Mouse (Mus musculus) liver, postnatal 0 days (tissue): Measurements from ENCODE around the gene Pip4k2c. TPM values are rescaled to one million over a fixed set of nuclear protein-coding genes. Genes with fewer than 3 reads are reported as not detected.

ENCODE experiments used
- ATAC-seq: fragments of 200-750 bp; cut with Nextera tagmentation; 2 replicates; pipeline ENCODE4 v1.8.0; 2017; ENCODE audit warnings: mild to moderate bottlenecking, moderate library complexity
- DNase-seq: peaks from one replicate; pipeline ENCODE4 v3.0.0-alpha.2; 2016
- H3K27ac ChIP-seq: fragments of 300-500 bp; sonication (generic); 2 replicates; pipeline ENCODE4 v1.5.1; 2014; ENCODE audit warnings: antibody characterized with exemption, moderate library complexity, mild to moderate bottlenecking, low read depth
- H3K27me3 ChIP-seq: fragments of 300-500 bp; sonication (generic); 2 replicates; pipeline ENCODE4 v1.6.1; 2014; ENCODE audit warnings: low read length, control low read depth, mixed read lengths; ENCODE audit not compliant: insufficient read depth
- H3K36me3 ChIP-seq: fragments of 300-500 bp; sonication (generic); replicated peaks from 2 replicates; pipeline ENCODE4 v1.6.1; 2014; ENCODE audit warnings: mild to moderate bottlenecking, control low read depth, low read length, moderate library complexity, mixed read lengths; ENCODE audit not compliant: insufficient read depth
- H3K4me1 ChIP-seq: fragments of 300-500 bp; sonication (generic); 2 replicates; pipeline ENCODE4 v1.6.1; 2014; ENCODE audit warnings: antibody characterized with exemption, mild to moderate bottlenecking, control low read depth; ENCODE audit not compliant: insufficient read depth
- H3K4me2 ChIP-seq: fragments of 300-500 bp; sonication (generic); 2 replicates; pipeline ENCODE4 v1.6.1; 2014; ENCODE audit warnings: low read depth, mild to moderate bottlenecking, low read length, moderate library complexity, mixed read lengths
- H3K4me3 ChIP-seq: fragments of 300-500 bp; sonication (generic); 2 replicates; pipeline ENCODE4 v1.5.1; 2014; ENCODE audit warnings: low read depth, low read length
- H3K9ac ChIP-seq: fragments of 300-500 bp; sonication (generic); replicated peaks from 2 replicates; pipeline ENCODE4 v1.6.1; 2014; ENCODE audit warnings: mild to moderate bottlenecking, moderate library complexity
- H3K9me3 ChIP-seq: fragments of 300-500 bp; sonication (generic); 2 replicates; pipeline ENCODE4 v1.6.1; 2016; ENCODE audit warnings: mild to moderate bottlenecking, control low read depth, low read length, mixed read lengths
- CTCF ChIP-seq: sonication (generic); IDR thresholded peaks from 2 replicates; pipeline ENCODE4 v1.5.1; 2016; ENCODE audit warnings: antibody characterized with exemption, low read depth
- EP300 ChIP-seq: IDR thresholded peaks from 2 replicates; pipeline ENCODE4 v1.6.1; 2016; ENCODE audit warnings: antibody characterized with exemption, low read depth, mild to moderate bottlenecking
- WGBS: fragments of 180-500 bp; shearing (Covaris S2); extraction: QIAGEN DNeasy Blood & Tissue Kit; methylation state at CpG from one replicate; pipeline ENCODE4 v1.1.7; 2014; ENCODE audit not compliant: insufficient replicate concordance; 5-methylcytosine and 5-hydroxymethylcytosine counted together
- polyA plus RNA-seq: library from polyadenylated mRNA; unstranded; fragments of >200 nt; fragmentation: Nextera tagmentation; extraction: Ambion mirVana; gene quantifications from 2 replicates; pipeline ENCODE4 v1.2.1, GENCODE M21; 2015

The Pip4k2c gene
- polyA plus RNA-seq, 1 experiment from 2014 or later = 17.7 TPM

DNA sequence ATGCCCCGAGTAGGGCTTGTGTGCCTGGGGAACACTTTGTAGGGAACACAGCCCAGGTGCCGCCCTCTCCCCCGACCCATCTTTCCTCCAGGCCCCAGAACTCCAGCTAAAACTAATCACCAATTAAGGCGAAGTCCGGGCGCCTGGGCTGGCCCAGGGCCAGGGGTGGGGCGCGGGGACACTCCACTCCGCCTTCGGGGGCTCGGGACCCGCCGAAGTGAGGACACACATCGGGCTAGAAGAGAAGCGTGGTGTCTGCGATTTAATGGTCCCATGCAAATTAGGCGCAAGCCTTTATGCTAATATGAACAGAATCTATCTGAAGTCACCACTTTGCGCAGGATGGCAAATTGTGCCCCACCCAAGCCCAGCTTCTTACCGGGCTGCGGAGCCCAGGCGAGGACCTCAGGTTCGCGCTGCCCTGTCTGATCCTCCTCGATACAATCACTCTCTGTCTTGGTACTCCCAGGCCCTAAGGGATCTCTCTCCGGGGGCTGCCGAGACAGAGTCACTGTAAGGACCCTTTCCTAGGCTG lies 22.2 kb downstream of the Pip4k2c start:
- WGBS = 2% methylated on average over 25 of the region's 26 CpGs
- TF ChIP-seq EP300 = 0 out of 2 replicates have a peak, but pooled peaks have one; percentile 27
- TF ChIP-seq CTCF = no peak
- no peaks in the 10 kb centered on the region; the same call in 1 of the 2 replicates for H3K9me3 ChIP-seq
- peak; percentile 59 for DNase-seq
- ATAC-seq = peak; percentile 66
- peak overlapping the region; percentile 90 for H3K4me2 ChIP-seq
- H3K4me1 ChIP-seq = peaks cover 32% of the 10 kb centered on the region
- H3K4me3 ChIP-seq = peak overlapping the region; percentile 60
- no peaks in the 10 kb centered on the region for H3K36me3 ChIP-seq
- H3K9ac ChIP-seq = peak overlapping the region; percentile 63
- H3K27me3 ChIP-seq = peaks cover 42% of the 10 kb centered on the region
- H3K27ac ChIP-seq = peak overlapping the region; percentile 66

DNA sequence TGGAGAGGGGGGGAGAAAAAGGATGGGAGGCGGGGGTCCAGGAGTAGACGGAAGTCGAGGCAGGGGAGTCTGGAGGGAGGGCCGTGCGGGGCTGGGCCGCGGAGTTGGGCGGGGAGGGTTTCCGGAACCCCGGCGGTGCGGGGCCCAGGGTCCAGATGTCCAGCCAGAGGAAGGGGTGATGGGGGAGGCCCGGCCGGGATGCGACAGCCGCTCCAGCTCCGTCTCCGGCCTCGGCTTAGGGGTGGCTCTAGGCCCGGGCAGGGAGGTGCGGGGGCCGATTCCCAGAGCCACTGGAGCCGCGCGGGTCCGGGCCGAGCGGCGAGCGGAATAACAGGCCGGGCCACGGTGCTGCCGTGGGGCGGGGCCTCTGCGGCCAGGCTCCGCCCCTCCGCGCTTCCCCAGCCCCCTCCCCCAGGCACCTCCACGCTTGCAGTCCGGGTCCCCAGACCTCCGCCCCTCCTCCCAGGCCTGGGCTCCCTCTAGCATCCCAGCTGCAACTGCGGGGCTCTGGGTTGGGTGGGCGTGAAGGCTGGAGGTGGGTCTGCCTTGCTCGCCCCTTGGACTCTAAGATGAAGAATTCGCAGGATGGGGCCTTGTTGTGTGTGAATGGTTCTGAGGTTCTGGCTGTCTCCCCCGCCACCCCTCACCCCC lies 22.8 kb downstream of the Pip4k2c start:
- Histone ChIP-seq H3K27ac (peak overlapping the region; percentile 66), H3K27me3 (peaks cover 48% of the 10 kb centered on the region), H3K36me3 (no peaks in the 10 kb centered on the region), H3K4me2 (peak overlapping the region; percentile 90), H3K9ac (peak overlapping the region; percentile 63), H3K4me1 (peaks cover 31% of the 10 kb centered on the region), H3K9me3 (no peaks in the 10 kb centered on the region; the same call in 1 of the 2 replicates), H3K4me3 (peak overlapping the region; percentile 60)
- TF ChIP-seq EP300 (no peak), CTCF (no peak)
- DNase-seq = peak; percentile 62
- WGBS = under 1% methylated on average over 43 of the region's 46 CpGs
- ATAC-seq = peak; percentile 58

DNA sequence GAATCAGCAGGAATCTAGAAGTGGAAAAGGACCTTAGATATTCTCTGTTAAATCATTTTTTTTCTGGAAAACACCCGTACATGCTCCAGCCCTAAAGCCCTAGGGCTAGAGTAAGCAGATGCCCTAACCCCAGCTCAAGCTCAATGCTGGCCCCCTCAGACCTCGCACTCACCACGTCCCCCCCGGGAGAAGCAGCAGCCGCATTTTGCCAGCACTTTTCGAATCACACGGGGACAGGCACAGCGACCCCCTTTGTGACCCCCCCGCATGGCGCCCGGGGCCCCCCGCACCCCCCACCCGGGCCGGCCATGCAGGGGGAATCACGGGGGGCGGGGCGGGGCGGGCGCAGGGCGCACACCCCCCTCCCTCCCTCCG lies 23.3 kb downstream of the Pip4k2c start:
- Histone ChIP-seq H3K4me2 (peak overlapping the region; percentile 90), H3K36me3 (no peaks in the 10 kb centered on the region), H3K9me3 (no peaks in the 10 kb centered on the region; the same call in 1 of the 2 replicates), H3K9ac (peak overlapping the region; percentile 63), H3K4me3 (peak overlapping the region; percentile 60), H3K27ac (no peak overlapping the region), H3K4me1 (peaks cover 31% of the 10 kb centered on the region), H3K27me3 (peaks cover 53% of the 10 kb centered on the region)
- DNase-seq (no peak), ATAC-seq (no peak)
- no peak for TF ChIP-seq CTCF
- TF ChIP-seq EP300 = no peak
- WGBS = 3% methylated on average over 20 of the region's 21 CpGs

DNA sequence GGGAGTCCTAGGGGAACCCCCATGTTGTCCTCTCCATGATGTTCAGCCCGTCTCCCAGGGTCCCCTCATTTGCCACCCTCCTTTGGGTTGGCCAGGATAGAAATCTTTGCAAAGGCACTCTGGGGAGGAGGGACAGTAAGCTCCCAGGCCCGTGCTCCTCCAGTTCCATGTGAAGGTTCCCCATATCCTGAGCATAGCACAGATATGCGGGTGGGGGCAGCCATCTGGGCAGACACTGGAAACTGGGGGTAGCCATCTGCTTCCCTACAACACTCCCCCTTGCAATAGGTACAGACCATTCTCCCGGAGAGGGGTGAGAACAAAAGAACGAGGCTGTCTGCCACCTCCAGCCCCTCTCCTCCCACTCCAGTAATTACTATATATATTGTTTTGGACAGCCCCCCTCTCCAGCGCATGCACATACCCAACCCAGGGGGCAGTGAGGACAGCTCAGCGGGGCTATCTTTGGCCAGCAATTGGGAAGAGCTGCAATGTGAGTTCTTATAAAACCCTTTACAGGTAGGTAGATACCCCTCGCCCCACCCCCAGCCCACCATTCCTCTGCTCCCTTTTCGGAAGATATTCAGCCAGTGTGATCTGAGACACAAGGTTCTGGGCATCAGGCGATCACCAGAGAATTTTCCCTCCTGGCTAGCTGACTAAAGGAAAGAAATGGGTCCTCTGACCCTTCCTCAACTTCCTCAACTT lies 23.9 kb downstream of the Pip4k2c start:
- ATAC-seq (no peak), DNase-seq (no peak)
- 65% methylated on average over 10 of the region's 10 CpGs for WGBS
- Histone ChIP-seq H3K9me3 (no peaks in the 10 kb centered on the region; the same call in 1 of the 2 replicates), H3K4me1 (peaks cover 31% of the 10 kb centered on the region), H3K27me3 (peaks cover 57% of the 10 kb centered on the region), H3K36me3 (no peaks in the 10 kb centered on the region), H3K4me2 (peak overlapping the region; percentile 90), H3K4me3 (no peak overlapping the region), H3K9ac (no peak overlapping the region), H3K27ac (no peak overlapping the region)
- no peak for TF ChIP-seq EP300
- TF ChIP-seq CTCF = no peak

DNA sequence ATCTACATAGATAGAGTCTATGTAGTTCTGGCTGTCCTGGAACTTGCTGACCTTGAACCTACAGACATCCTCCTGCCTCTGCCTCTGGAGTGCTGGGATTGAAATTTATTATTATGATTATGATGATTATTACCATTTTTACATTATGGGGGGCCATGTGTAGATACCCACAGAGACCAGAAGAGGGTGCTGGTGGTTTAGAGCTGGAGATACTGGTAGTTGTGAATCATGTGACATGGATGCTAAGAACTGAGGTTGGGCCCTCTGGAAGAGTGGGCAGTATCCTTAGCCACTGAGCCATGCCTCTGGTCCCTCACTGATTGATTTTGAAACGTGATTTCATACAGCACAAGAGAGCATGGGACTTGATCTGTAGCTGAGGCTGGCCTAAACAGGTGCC lies 24.9 kb downstream of the Pip4k2c start:
- no peak overlapping the region for H3K4me2 ChIP-seq
- peaks cover 62% of the 10 kb centered on the region for H3K27me3 ChIP-seq
- DNase-seq (no peak), ATAC-seq (no peak)
- peaks cover 31% of the 10 kb centered on the region for H3K4me1 ChIP-seq
- 53% methylated on average over 1 of the region's 1 CpGs for WGBS
- TF ChIP-seq EP300 = no peak
- TF ChIP-seq CTCF = peak; percentile 73
- no peak overlapping the region for H3K27ac ChIP-seq
- no peaks in the 10 kb centered on the region for H3K36me3 ChIP-seq
- H3K4me3 ChIP-seq = no peak overlapping the region
- no peaks in the 10 kb centered on the region; the same call in 1 of the 2 replicates for H3K9me3 ChIP-seq
- no peak overlapping the region for H3K9ac ChIP-seq

- peaks cover 71% of the 10 kb centered on the region for H3K27me3 ChIP-seq
- no peak for TF ChIP-seq CTCF
- no peak for TF ChIP-seq EP300
- H3K27ac ChIP-seq = no peak overlapping the region
- no peak overlapping the region for H3K4me3 ChIP-seq
- no peaks in the 10 kb centered on the region for H3K36me3 ChIP-seq
- H3K9ac ChIP-seq = no peak overlapping the region
- WGBS = 67% methylated on average over 15 of the region's 15 CpGs
- no peak for DNase-seq
- ATAC-seq = no peak
- peaks cover 31% of the 10 kb centered on the region for H3K4me1 ChIP-seq
- peak overlapping the region; percentile 13; the same call in 1 of the 2 replicates for H3K4me2 ChIP-seq
- H3K9me3 ChIP-seq = no peaks in the 10 kb centered on the region; the same call in 1 of the 2 replicates
Measured at GRCm38 (mm10) chr10:127185506-127185905, 25.9 kb downstream of the Pip4k2c start.
